Mouse (Mus musculus): ENCODE results near the gene Azi2.

The Azi2 gene

GRCm38 (mm10) chr9:118040218-118041021 lies at the start of gene Azi2:
Azi2 (plus strand) TSS chr9:118040499.
- in situ Hi-C loops (cut with MboI; ENCODE audit: low pct_unique_long_range_greater_than_20kb in 1 of 2, low sequenced_read_pairs in 2 of 2, unreplicated experiment in 1 of 2), result no loop called here

- in situ Hi-C loops (cut with MboI; ENCODE audit: low pct_unique_long_range_greater_than_20kb in 1 of 2, low sequenced_read_pairs in 2 of 2, unreplicated experiment in 1 of 2), result no loop called here
These were observed 43.7 kb upstream of the Azi2 start for GRCm38 (mm10) chr9:117996631-117997030.

- in situ Hi-C loops (cut with MboI; ENCODE audit: low pct_unique_long_range_greater_than_20kb in 1 of 2, low sequenced_read_pairs in 2 of 2, unreplicated experiment in 1 of 2), result no loop called here
These were observed 38.8 kb upstream of the Azi2 start for GRCm38 (mm10) chr9:118001488-118001887.

GRCm38 (mm10) chr9:118003218-118003886 lies 36.9 kb upstream of the Azi2 start:
- in situ Hi-C loops (cut with MboI; ENCODE audit: low pct_unique_long_range_greater_than_20kb in 1 of 2, low sequenced_read_pairs in 2 of 2, unreplicated experiment in 1 of 2), result no loop called here

GRCm38 (mm10) chr9:118003937-118004336 lies 36.4 kb upstream of the Azi2 start:
- in situ Hi-C loops (cut with MboI; ENCODE audit: low pct_unique_long_range_greater_than_20kb in 1 of 2, low sequenced_read_pairs in 2 of 2, unreplicated experiment in 1 of 2), result no loop called here

- in situ Hi-C loops (cut with MboI; ENCODE audit: low pct_unique_long_range_greater_than_20kb in 1 of 2, low sequenced_read_pairs in 2 of 2, unreplicated experiment in 1 of 2), result no loop called here
These were observed 27.4 kb upstream of the Azi2 start for GRCm38 (mm10) chr9:118012928-118013327.

- in situ Hi-C loops (cut with MboI; ENCODE audit: low pct_unique_long_range_greater_than_20kb in 1 of 2, low sequenced_read_pairs in 2 of 2, unreplicated experiment in 1 of 2), result no loop called here
These were observed 15.3 kb upstream of the Azi2 start for GRCm38 (mm10) chr9:118024966-118025365.

- in situ Hi-C loops (cut with MboI; ENCODE audit: low pct_unique_long_range_greater_than_20kb in 1 of 2, low sequenced_read_pairs in 2 of 2, unreplicated experiment in 1 of 2), result no loop called here
These were observed 10.8 kb upstream of the Azi2 start for GRCm38 (mm10) chr9:118029490-118029889.

GRCm38 (mm10) chr9:118030252-118030651 lies 10.0 kb upstream of the Azi2 start:
- in situ Hi-C loops (cut with MboI; ENCODE audit: low pct_unique_long_range_greater_than_20kb in 1 of 2, low sequenced_read_pairs in 2 of 2, unreplicated experiment in 1 of 2), result no loop called here

GRCm38 (mm10) chr9:118031694-118032093 lies 8.6 kb upstream of the Azi2 start:
- in situ Hi-C loops (cut with MboI; ENCODE audit: low pct_unique_long_range_greater_than_20kb in 1 of 2, low sequenced_read_pairs in 2 of 2, unreplicated experiment in 1 of 2), result no loop called here

GRCm38 (mm10) chr9:118034990-118035389 lies 5.3 kb upstream of the Azi2 start:
- in situ Hi-C loops (cut with MboI; ENCODE audit: low pct_unique_long_range_greater_than_20kb in 1 of 2, low sequenced_read_pairs in 2 of 2, unreplicated experiment in 1 of 2), result no loop called here

- in situ Hi-C loops (cut with MboI; ENCODE audit: low pct_unique_long_range_greater_than_20kb in 1 of 2, low sequenced_read_pairs in 2 of 2, unreplicated experiment in 1 of 2), result no loop called here
These were observed 712 bp downstream of the Azi2 start for GRCm38 (mm10) chr9:118041022-118041400.

GRCm38 (mm10) chr9:118041646-118042045 lies 1.3 kb downstream of the Azi2 start:
- in situ Hi-C loops (cut with MboI; ENCODE audit: low pct_unique_long_range_greater_than_20kb in 1 of 2, low sequenced_read_pairs in 2 of 2, unreplicated experiment in 1 of 2), result no loop called here

- in situ Hi-C loops (cut with MboI; ENCODE audit: low pct_unique_long_range_greater_than_20kb in 1 of 2, low sequenced_read_pairs in 2 of 2, unreplicated experiment in 1 of 2), result no loop called here
These were observed 2.4 kb downstream of the Azi2 start for GRCm38 (mm10) chr9:118042738-118043137.

GRCm38 (mm10) chr9:118043581-118043980 lies 3.3 kb downstream of the Azi2 start:
- in situ Hi-C loops (cut with MboI; ENCODE audit: low pct_unique_long_range_greater_than_20kb in 1 of 2, low sequenced_read_pairs in 2 of 2, unreplicated experiment in 1 of 2), result no loop called here

- in situ Hi-C loops (cut with MboI; ENCODE audit: low pct_unique_long_range_greater_than_20kb in 1 of 2, low sequenced_read_pairs in 2 of 2, unreplicated experiment in 1 of 2), result no loop called here
These were observed 4.8 kb downstream of the Azi2 start for GRCm38 (mm10) chr9:118045011-118045533.

GRCm38 (mm10) chr9:118053286-118053685 lies 13.0 kb downstream of the Azi2 start:
- in situ Hi-C loops (cut with MboI; ENCODE audit: low pct_unique_long_range_greater_than_20kb in 1 of 2, low sequenced_read_pairs in 2 of 2, unreplicated experiment in 1 of 2), result loop anchor here (25.0 kb wide), 2 partner anchors 309 to 434 kb away; partner anchors contain the start of gene Eomes (in 2 of the 2)

GRCm38 (mm10) chr9:118059101-118059500 lies 18.8 kb downstream of the Azi2 start:
- in situ Hi-C loops (cut with MboI; ENCODE audit: low pct_unique_long_range_greater_than_20kb in 1 of 2, low sequenced_read_pairs in 2 of 2, unreplicated experiment in 1 of 2), result loop anchor here (25.0 kb wide), 2 partner anchors 303 to 428 kb away; partner anchors contain the start of gene Eomes (in 2 of the 2)

GRCm38 (mm10) chr9:118070442-118070841 lies 30.1 kb downstream of the Azi2 start:
- in situ Hi-C loops (cut with MboI; ENCODE audit: low pct_unique_long_range_greater_than_20kb in 1 of 2, low sequenced_read_pairs in 2 of 2, unreplicated experiment in 1 of 2), result loop anchor here (25.0 kb wide), 2 partner anchors 292 to 417 kb away; partner anchors contain the start of gene Eomes (in 2 of the 2)
